Mouse (Mus musculus) forebrain, embryonic 10.5 days (tissue): ENCODE results near the gene St3gal6. TPM values are rescaled to one million over a fixed set of nuclear protein-coding genes. Genes with fewer than 3 reads are reported as not detected.

ENCODE experiments used
- DNase-seq: peaks from one replicate; pipeline ENCODE4 v3.0.0-alpha.2; 2017; ENCODE audit warnings: low spot score; ENCODE audit errors: extremely low spot score
- H3K27ac ChIP-seq: fragments of 300-500 bp; sonication (generic); 2 replicates; pipeline ENCODE4 v1.5.1; 2016; ENCODE audit warnings: mild to moderate bottlenecking
- H3K27me3 ChIP-seq: fragments of 300-500 bp; sonication (generic); 2 replicates; pipeline ENCODE4 v1.6.1; 2016; ENCODE audit warnings: mild to moderate bottlenecking; ENCODE audit not compliant: poor library complexity, severe bottlenecking
- H3K36me3 ChIP-seq: fragments of 300-500 bp; sonication (generic); replicated peaks from 2 replicates; pipeline ENCODE4 v1.6.1; 2016; ENCODE audit warnings: mild to moderate bottlenecking, moderate library complexity
- H3K4me1 ChIP-seq: fragments of 300-500 bp; sonication (generic); 2 replicates; pipeline ENCODE4 v1.6.1; 2016
- H3K4me3 ChIP-seq: fragments of 300-500 bp; sonication (generic); 2 replicates; pipeline ENCODE4 v1.5.1; 2016; ENCODE audit warnings: mild to moderate bottlenecking, moderate library complexity
- H3K9me3 ChIP-seq: fragments of 300-500 bp; sonication (generic); 2 replicates; pipeline ENCODE4 v1.6.1; 2016; ENCODE audit warnings: mild to moderate bottlenecking, moderate library complexity
- WGBS: fragments of 180-500 bp; shearing (Covaris S2); methylation state at CpG from one replicate; pipeline ENCODE4 v1.1.7; 2016; 5-methylcytosine and 5-hydroxymethylcytosine counted together
- polyA plus RNA-seq: library from polyadenylated mRNA; unstranded; fragments of >200 nt; fragmentation: Nextera tagmentation; extraction: Ambion mirVana; gene quantifications from 2 replicates; pipeline ENCODE4 v1.2.1, GENCODE M21; 2016

Gene St3gal6
- polyA plus RNA-seq, 1 experiment from 2014 or later: 10.6 TPM

DNA sequence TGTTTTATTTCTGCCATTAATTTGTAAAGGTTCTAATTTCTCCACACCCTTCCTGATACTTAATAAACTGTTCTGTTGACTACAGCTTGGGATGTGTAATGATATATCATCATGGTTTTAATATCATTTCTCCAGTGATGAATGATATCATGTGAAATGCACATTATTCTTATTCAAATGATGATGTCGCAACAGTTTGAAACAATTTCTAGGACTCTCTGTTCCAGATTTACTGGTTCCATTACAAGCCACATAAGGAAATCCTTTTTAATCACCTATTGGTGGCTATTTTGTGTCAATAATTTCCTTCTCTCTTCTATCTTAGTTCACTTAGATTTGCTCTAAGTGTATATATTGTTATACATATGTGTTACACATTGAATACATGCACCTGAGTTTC is 91.7 kb downstream of the St3gal6 start:
- Histone ChIP-seq H3K27me3 (no peaks in the 10 kb centered on the region), H3K4me1 (no peaks in the 10 kb centered on the region), H3K4me3 (no peak overlapping the region), H3K9me3 (no peaks in the 10 kb centered on the region), H3K36me3 (peaks cover 44% of the 10 kb centered on the region), H3K27ac (no peak overlapping the region)
- 94% methylated on average over 1 of the region's 1 CpGs for WGBS
- no peak for DNase-seq

DNA sequence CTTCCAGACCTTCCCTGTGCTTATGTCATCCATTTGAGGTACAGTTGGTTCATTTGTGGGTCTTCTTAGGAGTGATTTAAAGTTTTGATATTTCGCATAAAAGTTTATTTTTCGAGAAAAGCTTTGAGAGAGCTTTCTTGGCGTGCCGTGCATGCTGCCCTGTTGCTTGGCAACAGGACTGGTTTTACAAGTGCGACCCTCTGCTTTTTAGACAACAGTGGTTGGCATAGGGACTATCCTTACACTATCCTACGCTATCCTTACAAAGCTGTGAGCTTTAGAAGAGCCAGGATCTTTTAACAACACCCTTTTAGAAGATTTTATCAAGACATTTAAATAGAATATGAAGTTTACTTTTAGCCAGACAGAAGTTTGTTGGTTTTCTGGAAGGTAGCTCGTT is 93.8 kb downstream of the St3gal6 start:
- Histone ChIP-seq H3K36me3 (peaks cover 45% of the 10 kb centered on the region), H3K27ac (no peak overlapping the region), H3K9me3 (no peaks in the 10 kb centered on the region), H3K27me3 (no peaks in the 10 kb centered on the region), H3K4me3 (no peak overlapping the region), H3K4me1 (no peaks in the 10 kb centered on the region)
- 91% methylated on average over 7 of the region's 7 CpGs for WGBS
- DNase-seq: no peak

DNA sequence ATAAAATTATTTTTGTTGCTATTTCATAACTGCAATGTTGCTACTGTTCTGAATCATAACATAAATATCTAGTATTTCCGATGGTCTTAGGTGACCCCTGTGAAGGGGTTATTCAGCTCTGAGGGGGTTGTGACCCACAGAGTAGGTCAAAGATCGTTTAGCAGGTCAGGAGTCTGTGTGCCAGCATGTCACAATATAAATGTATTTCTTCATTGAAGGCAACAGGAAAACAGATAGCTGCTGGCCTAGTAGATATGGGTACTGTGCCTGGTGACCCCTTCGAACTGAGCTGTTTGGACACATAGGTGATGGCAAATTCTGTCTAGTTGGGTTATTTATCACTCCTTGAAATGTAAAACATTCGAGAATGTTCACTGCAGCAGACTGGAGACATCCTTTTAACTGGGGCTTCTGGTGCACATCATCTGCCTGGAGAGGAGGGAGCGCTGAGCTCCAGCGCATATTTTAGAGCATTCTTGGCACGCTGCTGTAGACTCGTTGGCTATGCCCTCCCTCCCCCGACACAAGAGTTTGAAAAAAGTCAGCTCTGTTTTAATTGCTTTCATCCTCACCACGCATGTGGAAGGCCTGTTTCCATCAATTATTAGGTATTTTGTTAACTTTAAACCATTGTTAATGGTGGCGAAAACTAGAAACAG is 102.2 kb downstream of the St3gal6 start:
- Histone ChIP-seq H3K4me1 (peaks cover 5% of the 10 kb centered on the region; the same call in 1 of the 2 replicates), H3K36me3 (peaks cover 29% of the 10 kb centered on the region), H3K9me3 (no peaks in the 10 kb centered on the region), H3K27me3 (no peaks in the 10 kb centered on the region), H3K27ac (no peak overlapping the region), H3K4me3 (no peak overlapping the region)
- WGBS: 84% methylated on average over 11 of the region's 11 CpGs
- no peak for DNase-seq

Other genes with a start within 250 kb of the St3gal6 start
- 7.4 and 8.5 TPM in 2 replicates for gene Dcbld2, start 115.8 kb downstream of the St3gal6 start, polyA plus RNA-seq
- gene Gm813, start 92.7 kb upstream of the St3gal6 start, polyA plus RNA-seq: not detected in 2 replicates
- gene E330017A01Rik, start 114.5 kb upstream of the St3gal6 start, polyA plus RNA-seq: not detected in 2 replicates
- 25.6 and 30.4 TPM in 2 replicates for gene Cpox, start 146.0 kb upstream of the St3gal6 start, polyA plus RNA-seq
- not detected in 2 replicates for gene Gpr15, start 194.8 kb upstream of the St3gal6 start, polyA plus RNA-seq
- gene Cldnd1, start 203.7 kb upstream of the St3gal6 start, polyA plus RNA-seq: 91.0 and 106 TPM in 2 replicates
- gene Olfr172, start 238.9 kb upstream of the St3gal6 start, polyA plus RNA-seq: not detected in 2 replicates